Mouse (Mus musculus): ENCODE results near the gene Cttn. TPM values are rescaled to one million over a fixed set of nuclear protein-coding genes. Genes with fewer than 3 reads are reported as not detected.

Cttn gene
- 109 and 132 TPM in 2 replicates for total RNA-seq (2014; rRNA removed)
- polyA plus RNA-seq (2015; fragmentation: Nextera tagmentation; extraction: Ambion mirVana), result 143 and 164 TPM in 2 replicates

GRCm38 (mm10) chr7:144470545-144471059 is at the start of gene Cttn:
Cttn (minus strand) TSS chr7:144471009.
- TF ChIP-seq CTCF (IDR thresholded peaks at IDR 0.05; ENCODE audit: low read depth), result no peak
- Histone ChIP-seq H3K4me3 (ENCODE audit: low read depth, low read length) (peak within 1 kb of the TSS; percentile 84), H3K36me3 (ENCODE audit: insufficient read depth) (peaks cover 6% of the 10 kb centered on the region; the same call in 1 of the 2 replicates), H3K9ac (peak within 1 kb of the TSS; percentile 92), H3K4me2 (ENCODE audit: low read depth) (peak within 1 kb of the TSS; percentile 85), H3K4me1 (ENCODE audit: insufficient read depth) (0 out of 2 replicates have a peak, but pooled peaks cover 7% of the 10 kb centered on the region), H3K27me3 (ENCODE audit: insufficient read depth, low read length) (no peaks in the 10 kb centered on the region), H3K9me3 (ENCODE audit: low read length) (no peaks in the 10 kb centered on the region), H3K27ac (ENCODE audit: low read depth, low read length) (peak within 1 kb of the TSS; percentile 81)
- ATAC-seq (peak; percentile 99), DNase-seq (peak; percentile 92)
- WGBS, result 2% methylated on average over 30 of the region's 30 CpGs

GRCm38 (mm10) chr7:144519852-144520251 is 49.0 kb upstream of the Cttn start:
- DNase-seq (no peak), ATAC-seq (no peak)
- H3K36me3 ChIP-seq (ENCODE audit: insufficient read depth), result peaks cover 41% of the 10 kb centered on the region
- H3K9me3 ChIP-seq (ENCODE audit: low read length), result no peaks in the 10 kb centered on the region
- no peaks in the 10 kb centered on the region for H3K27me3 ChIP-seq (ENCODE audit: insufficient read depth, low read length)
- whole genome bisulfite sequencing, result 92% methylated on average over 5 of the region's 5 CpGs
- no peak for TF ChIP-seq CTCF (IDR thresholded peaks at IDR 0.05; ENCODE audit: low read depth)
- no peaks in the 10 kb centered on the region for H3K4me1 ChIP-seq (ENCODE audit: insufficient read depth)
- H3K9ac ChIP-seq, result no peak overlapping the region
- no peak overlapping the region for H3K27ac ChIP-seq (ENCODE audit: low read depth, low read length)
- H3K4me2 ChIP-seq (ENCODE audit: low read depth), result no peak overlapping the region
- H3K4me3 ChIP-seq (ENCODE audit: low read depth, low read length), result no peak overlapping the region

GRCm38 (mm10) chr7:144516711-144517110 is 45.9 kb upstream of the Cttn start:
- no peak overlapping the region for H3K4me3 ChIP-seq (ENCODE audit: low read depth, low read length)
- WGBS, result 74% methylated on average over 5 of the region's 5 CpGs
- H3K9me3 ChIP-seq (ENCODE audit: low read length), result no peaks in the 10 kb centered on the region
- no peak for DNase-seq
- no peak overlapping the region for H3K9ac ChIP-seq
- H3K27ac ChIP-seq (ENCODE audit: low read depth, low read length), result no peak overlapping the region
- ATAC-seq, result no peak
- no peaks in the 10 kb centered on the region for H3K4me1 ChIP-seq (ENCODE audit: insufficient read depth)
- no peak for TF ChIP-seq CTCF (IDR thresholded peaks at IDR 0.05; ENCODE audit: low read depth)
- H3K4me2 ChIP-seq (ENCODE audit: low read depth), result no peak overlapping the region
- no peaks in the 10 kb centered on the region for H3K27me3 ChIP-seq (ENCODE audit: insufficient read depth, low read length)
- H3K36me3 ChIP-seq (ENCODE audit: insufficient read depth), result peaks cover 66% of the 10 kb centered on the region

- H3K9ac ChIP-seq, result no peak overlapping the region
- no peak overlapping the region for H3K27ac ChIP-seq (ENCODE audit: low read depth, low read length)
- H3K4me3 ChIP-seq (ENCODE audit: low read depth, low read length), result no peak overlapping the region
- no peaks in the 10 kb centered on the region for H3K27me3 ChIP-seq (ENCODE audit: insufficient read depth, low read length)
- no peaks in the 10 kb centered on the region for H3K9me3 ChIP-seq (ENCODE audit: low read length)
- DNase-seq (no peak), ATAC-seq (no peak)
- no peaks in the 10 kb centered on the region for H3K4me1 ChIP-seq (ENCODE audit: insufficient read depth)
- TF ChIP-seq CTCF (IDR thresholded peaks at IDR 0.05; ENCODE audit: low read depth), result no peak
- no peak overlapping the region for H3K4me2 ChIP-seq (ENCODE audit: low read depth)
- H3K36me3 ChIP-seq (ENCODE audit: insufficient read depth), result peaks cover 91% of the 10 kb centered on the region
- 97% methylated on average over 4 of the region's 4 CpGs for WGBS
These were observed 38.3 kb upstream of the Cttn start for GRCm38 (mm10) chr7:144509090-144509489.

GRCm38 (mm10) chr7:144506807-144507206 is 36.0 kb upstream of the Cttn start:
- 96% methylated on average over 1 of the region's 1 CpGs for WGBS
- no peak overlapping the region for H3K9ac ChIP-seq
- H3K9me3 ChIP-seq (ENCODE audit: low read length), result no peaks in the 10 kb centered on the region
- H3K4me2 ChIP-seq (ENCODE audit: low read depth), result no peak overlapping the region
- H3K4me1 ChIP-seq (ENCODE audit: insufficient read depth), result no peaks in the 10 kb centered on the region
- no peak for TF ChIP-seq CTCF (IDR thresholded peaks at IDR 0.05; ENCODE audit: low read depth)
- H3K4me3 ChIP-seq (ENCODE audit: low read depth, low read length), result no peak overlapping the region
- H3K27me3 ChIP-seq (ENCODE audit: insufficient read depth, low read length), result no peaks in the 10 kb centered on the region
- peaks cover 95% of the 10 kb centered on the region for H3K36me3 ChIP-seq (ENCODE audit: insufficient read depth)
- DNase-seq (no peak), ATAC-seq (no peak)
- H3K27ac ChIP-seq (ENCODE audit: low read depth, low read length), result no peak overlapping the region

- Histone ChIP-seq H3K9me3 (ENCODE audit: low read length) (no peaks in the 10 kb centered on the region), H3K4me1 (ENCODE audit: insufficient read depth) (no peaks in the 10 kb centered on the region), H3K27me3 (ENCODE audit: insufficient read depth, low read length) (no peaks in the 10 kb centered on the region), H3K4me3 (ENCODE audit: low read depth, low read length) (no peak overlapping the region), H3K27ac (ENCODE audit: low read depth, low read length) (no peak overlapping the region), H3K4me2 (ENCODE audit: low read depth) (no peak overlapping the region), H3K36me3 (ENCODE audit: insufficient read depth) (peaks cover 93% of the 10 kb centered on the region), H3K9ac (no peak overlapping the region)
- no peak for ATAC-seq
- no peak for TF ChIP-seq CTCF (IDR thresholded peaks at IDR 0.05; ENCODE audit: low read depth)
- 85% methylated on average over 4 of the region's 4 CpGs for WGBS
- no peak for DNase-seq
These were observed 33.1 kb upstream of the Cttn start for GRCm38 (mm10) chr7:144503959-144504358.

GRCm38 (mm10) chr7:144492931-144493330 is 22.1 kb upstream of the Cttn start:
- no peak overlapping the region for H3K4me2 ChIP-seq (ENCODE audit: low read depth)
- no peak overlapping the region for H3K4me3 ChIP-seq (ENCODE audit: low read depth, low read length)
- H3K27ac ChIP-seq (ENCODE audit: low read depth, low read length), result no peak overlapping the region
- H3K27me3 ChIP-seq (ENCODE audit: insufficient read depth, low read length), result no peaks in the 10 kb centered on the region
- H3K4me1 ChIP-seq (ENCODE audit: insufficient read depth), result no peaks in the 10 kb centered on the region
- WGBS, result 82% methylated on average over 1 of the region's 1 CpGs
- peaks cover 88% of the 10 kb centered on the region for H3K36me3 ChIP-seq (ENCODE audit: insufficient read depth)
- H3K9ac ChIP-seq, result no peak overlapping the region
- TF ChIP-seq CTCF (IDR thresholded peaks at IDR 0.05; ENCODE audit: low read depth), result no peak
- ATAC-seq, result no peak
- no peak for DNase-seq
- H3K9me3 ChIP-seq (ENCODE audit: low read length), result no peaks in the 10 kb centered on the region

Measured in forebrain, postnatal 0 days (tissue).